Mouse (Mus musculus): ENCODE results near the gene Ywhah.
A peak's percentile ranks its signal among the peaks of the same experiment; 100 is the strongest.

The Ywhah gene

GRCm38 (mm10) chr5:33052849-33053582 lies 34.4 kb downstream of the Ywhah start:
- DNase-seq: peak; percentile 63 to 81

- peak; percentile 73 to 87 for DNase-seq
These were observed 37.6 kb downstream of the Ywhah start for GRCm38 (mm10) chr5:33056126-33056765.

GRCm38 (mm10) chr5:33070071-33070470 lies 51.5 kb downstream of the Ywhah start:
- DNase-seq: no peak

GRCm38 (mm10) chr5:33076490-33077191 lies 58.0 kb downstream of the Ywhah start:
- DNase-seq: no peak

Measured in kidney, postnatal 36 days (tissue).